Mouse (Mus musculus) liver, adult 10 weeks (tissue): ENCODE data around the gene Rdh12. TPM values are rescaled to one million over a fixed set of nuclear protein-coding genes. Genes with fewer than 3 reads are reported as not detected.

ENCODE experiments used
- polyA plus RNA-seq: library from polyadenylated mRNA; stranded (reverse); fragments of 350-450 nt; fragmentation: Illumina TruSeq; extraction: RNeasy Lipid Tissue Mini Kit (QIAGEN cat#74804); gene quantifications from one replicate; pipeline ENCODE4 v1.2.3, GENCODE M21; 2014; ENCODE audit warnings: low read depth, low replicate concordance

The Rdh12 gene
- polyA plus RNA-seq = not detected

DNA sequence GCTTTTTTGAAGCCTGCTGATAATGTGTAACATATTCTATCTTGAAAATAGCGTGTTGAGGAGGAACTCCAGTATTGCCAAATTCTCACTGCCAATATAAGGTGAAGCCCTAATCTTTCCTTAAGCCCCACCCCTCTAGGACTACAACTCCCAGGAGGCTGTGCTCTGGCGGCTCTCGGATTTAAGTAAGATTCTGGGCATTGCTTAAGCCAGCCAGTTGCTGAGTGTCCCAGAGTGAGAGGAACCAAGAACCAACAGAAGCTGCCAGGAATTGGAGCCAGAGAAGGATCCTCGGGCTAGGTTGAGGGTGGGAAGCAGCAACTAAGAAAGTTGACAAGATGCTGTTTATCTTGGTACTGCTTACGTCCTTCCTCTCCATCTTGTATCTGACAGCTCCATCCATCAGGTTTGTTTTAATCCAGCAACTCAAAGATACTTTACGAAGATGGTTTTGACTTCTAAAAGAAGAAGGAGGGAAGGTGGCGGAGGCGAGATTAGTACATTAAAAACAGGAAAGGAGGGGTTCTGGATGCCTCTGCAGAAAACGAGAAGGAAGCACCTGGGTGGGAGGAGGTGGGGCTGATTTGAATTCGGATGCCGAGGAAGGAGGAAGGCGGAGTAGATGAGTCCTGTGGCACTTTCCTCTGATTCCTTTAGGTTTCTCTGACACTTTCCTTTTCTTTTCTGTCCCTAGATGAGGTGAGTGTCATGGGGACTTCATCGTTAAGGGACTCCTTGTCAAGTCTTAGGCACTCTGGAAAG is at the start of gene Rdh12:
Gene Rdh12 (plus strand): TSS at position 212 of the 762 bp plus-strand sequence.

DNA sequence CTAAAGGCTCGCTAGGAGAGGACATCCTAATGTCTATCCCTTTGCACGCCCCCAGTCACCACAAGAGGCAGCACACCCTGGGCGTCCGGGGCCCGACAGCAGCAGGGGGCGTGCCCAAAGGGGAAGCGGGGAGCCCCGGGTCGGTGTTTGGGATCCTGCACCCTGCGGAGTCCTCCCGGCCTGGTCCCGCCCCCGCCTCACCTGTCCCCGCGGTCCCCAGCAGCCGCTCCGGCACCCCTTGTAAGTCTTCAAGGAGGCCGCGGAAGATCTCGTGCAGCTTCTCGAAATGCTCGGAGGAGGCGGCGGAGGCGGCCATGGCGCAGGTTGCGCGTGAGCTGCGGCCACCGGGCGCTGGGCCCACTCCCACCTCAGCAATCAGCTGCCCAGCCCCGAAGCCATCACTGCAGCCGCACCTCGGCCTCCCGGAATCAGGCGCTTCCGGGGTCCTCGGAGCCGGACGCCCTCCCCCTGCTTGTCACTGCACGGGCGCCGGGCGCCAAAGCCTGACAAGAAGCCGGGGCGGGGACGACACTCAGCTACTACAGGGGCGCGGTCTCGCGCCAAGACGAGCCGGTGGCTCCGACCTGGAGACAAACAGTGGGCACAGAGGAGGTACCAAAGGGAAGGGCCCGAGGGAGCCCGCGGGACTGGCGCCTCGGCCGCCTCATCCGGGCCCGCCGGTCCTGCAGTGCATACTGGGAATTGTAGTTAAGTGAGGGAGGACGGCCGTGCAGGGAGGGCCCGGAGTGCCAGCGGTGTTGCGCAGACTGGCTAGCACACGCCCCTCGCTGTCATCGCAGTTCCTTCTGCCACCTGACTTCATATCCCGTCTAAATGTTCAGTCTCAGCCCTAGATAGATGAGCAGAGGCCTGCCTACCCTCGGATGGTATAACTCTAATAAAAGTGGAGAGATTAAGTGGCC is 36.4 kb upstream of the Rdh12 start, which contains the start of gene Vti1b:
Gene Vti1b (minus strand): TSS at position 649 of the 923 bp plus-strand sequence.

DNA sequence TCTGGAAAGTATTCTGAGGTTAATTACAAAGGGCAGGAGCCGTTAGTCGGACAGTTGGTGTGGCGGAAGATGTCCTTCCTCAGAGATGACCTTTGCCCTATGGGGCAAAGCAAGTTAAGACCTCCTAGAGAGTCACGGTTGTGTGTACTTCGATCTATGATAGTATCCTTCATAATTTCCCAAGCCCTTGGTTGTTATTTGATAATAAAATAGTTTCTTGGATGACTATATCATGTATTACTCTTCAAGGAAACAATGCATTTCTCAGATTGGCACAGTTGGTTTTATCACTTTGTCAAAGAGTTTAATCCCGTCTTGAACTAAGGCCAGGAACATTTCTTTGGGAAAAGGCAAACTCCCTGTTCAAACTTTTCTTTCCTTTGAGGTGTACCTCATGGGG is 16.5 kb upstream of the Rdh12 start, which contains the start of gene Rdh11:
Gene Rdh11 (minus strand): TSS at position 101 of the 400 bp plus-strand sequence.

Other genes starting within 250 kb of the Rdh12 start
- gene Tmem229b, start 201.3 kb upstream of the Rdh12 start, polyA plus RNA-seq = 0.64 TPM
- gene Plekhh1, start 179.8 kb upstream of the Rdh12 start, polyA plus RNA-seq = 0.34 TPM
- gene Pigh, start 119.3 kb upstream of the Rdh12 start, polyA plus RNA-seq = 8.3 TPM
- gene Arg2, start 78.1 kb upstream of the Rdh12 start, polyA plus RNA-seq = 0.37 TPM
- 64.3 TPM for gene Vti1b, start 36.2 kb upstream of the Rdh12 start, polyA plus RNA-seq
- 88.6 TPM for gene Rdh11, start 16.6 kb upstream of the Rdh12 start, polyA plus RNA-seq
- 11.6 TPM for gene Zfyve26, start 87.4 kb downstream of the Rdh12 start, polyA plus RNA-seq
- 2.3 TPM for gene Rad51b, start 88.4 kb downstream of the Rdh12 start, polyA plus RNA-seq